8 mouse cellular contexts compared by ENCODE assay signal in the genomic region with DNA sequence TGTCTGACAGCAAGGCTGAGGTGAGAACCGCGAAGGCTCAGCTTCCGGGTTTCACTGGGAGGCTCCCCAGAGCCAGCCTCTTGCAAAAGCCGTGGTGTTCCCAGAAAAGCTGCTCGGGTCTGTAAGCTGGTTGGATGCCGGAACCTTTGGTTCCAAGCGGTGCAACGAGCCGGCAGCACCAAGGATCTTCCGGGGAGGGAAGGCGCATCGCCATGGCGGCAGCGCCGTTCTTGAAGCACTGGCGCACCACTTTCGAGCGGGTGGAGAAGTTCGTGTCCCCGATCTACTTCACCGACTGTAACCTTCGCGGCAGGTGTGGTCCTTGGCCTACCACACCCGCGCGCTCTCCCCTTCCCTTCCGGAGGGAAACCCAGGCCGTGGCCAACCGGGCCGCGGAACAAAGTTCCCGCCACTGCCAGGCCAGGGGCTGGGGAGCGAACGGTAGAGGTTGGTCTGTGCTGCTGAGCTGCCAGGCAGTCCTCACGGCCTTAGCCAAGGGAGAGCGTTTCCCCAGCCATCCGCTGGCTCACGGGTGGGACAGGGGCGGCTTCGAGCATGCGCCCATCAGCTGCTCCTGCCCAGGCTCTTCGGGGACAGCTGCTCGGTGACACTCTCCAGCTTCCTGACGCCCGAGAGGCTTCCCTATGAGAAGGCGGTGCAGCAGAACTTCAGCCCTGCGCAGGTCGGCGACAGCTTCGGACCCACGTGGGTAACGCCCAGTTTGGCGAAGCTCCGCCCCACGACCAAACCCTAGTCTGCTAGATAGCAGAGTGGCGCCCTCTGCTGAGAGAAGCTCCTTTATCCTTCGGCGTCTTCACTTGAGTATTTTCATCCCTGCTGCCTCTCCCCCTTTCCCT. TPM values are rescaled to one million over a fixed set of nuclear protein-coding genes. Genes with fewer than 3 reads are reported as not detected.
DNase-seq lines count a peak whose midpoint lies in the region; ATAC-seq lines count a peak whose summit lies in the region.

Man2c1 (plus strand) TSS at position 114 of the 857 bp plus-strand sequence.

- DNase-seq in B cell, adult 2 months = peak; percentile 96
- peak; percentile 99 for DNase-seq in brain, adult 2 months (ENCODE audit: low read depth, low spot score)
- peak; percentile 96 for DNase-seq in heart, embryonic 10.5 days (ENCODE audit: low spot score)
- peak; percentile 97 for DNase-seq in liver
- peak; percentile 94 to 96 for DNase-seq in spleen, postnatal 4 days (ENCODE audit: low spot score in 2 of 2)

- no peaks in the 10 kb centered on the region for H3K27me3 ChIP-seq in heart, embryonic 10.5 days (ENCODE audit: insufficient read depth, poor library complexity, severe bottlenecking)
- no peaks in the 10 kb centered on the region for H3K27me3 ChIP-seq in kidney, embryonic 15.5 days

- ATAC-seq in erythroblast, adult 5-6 weeks (replicated peaks; ENCODE audit: low FRiP score, poor library complexity, severe bottlenecking) = peak; percentile 91
- peak; percentile 93 for ATAC-seq in kidney, embryonic 15.5 days (replicated peaks; ENCODE audit: low FRiP score)
- ATAC-seq in monocyte, adult 5-6 weeks (replicated peaks; ENCODE audit: insufficient number of reproducible peaks, low FRiP score, low TSS enrichment, poor library complexity, severe bottlenecking) = peak; percentile 94

- WGBS in heart, embryonic 10.5 days = under 1% methylated on average over 58 of the region's 58 CpGs
- WGBS in kidney, embryonic 15.5 days = under 1% methylated on average over 58 of the region's 58 CpGs

- no peaks in the 10 kb centered on the region for H3K9me3 ChIP-seq in heart, embryonic 10.5 days
- H3K9me3 ChIP-seq in kidney, embryonic 15.5 days (replicated peaks) = no peaks in the 10 kb centered on the region

- H3K36me3 ChIP-seq in heart, embryonic 10.5 days = peaks cover 48% of the 10 kb centered on the region
- H3K36me3 ChIP-seq in kidney, embryonic 15.5 days = peaks cover 55% of the 10 kb centered on the region

- peak within 1 kb of the TSS; percentile 95 for H3K27ac ChIP-seq in heart, embryonic 10.5 days
- peak within 1 kb of the TSS; percentile 99 for H3K27ac ChIP-seq in kidney, embryonic 15.5 days

- peak within 1 kb of the TSS; percentile 93 for H3K4me2 ChIP-seq in kidney, embryonic 15.5 days

- H3K4me3 ChIP-seq in heart, embryonic 10.5 days = peak within 1 kb of the TSS; percentile 90
- H3K4me3 ChIP-seq in kidney, embryonic 15.5 days (replicated peaks) = peak within 1 kb of the TSS; percentile 86

- peaks cover 13% of the 10 kb centered on the region for H3K4me1 ChIP-seq in heart, embryonic 10.5 days
- peaks cover 14% of the 10 kb centered on the region for H3K4me1 ChIP-seq in kidney, embryonic 15.5 days

- peak within 1 kb of the TSS; percentile 84 for H3K9ac ChIP-seq in kidney, embryonic 15.5 days

RNA-seq across cellular contexts. Expression of gene Man2c1, which starts in this region (rescaled TPM):
- 12.3 and 15.3 TPM in 2 replicates for total RNA-seq in erythroblast, adult 5-6 weeks (2015; ENCODE audit: low replicate concordance)
- 9.2 and 21.7 TPM in 2 replicates for total RNA-seq in erythroblast, adult 5-6 weeks (2017; ENCODE audit: low replicate concordance)
- polyA plus RNA-seq in heart, embryonic 10.5 days (2016; fragmentation: Nextera tagmentation; extraction: Ambion mirVana) = 73.7 and 78.3 TPM in 2 replicates
- 80.8 and 95.2 TPM in 2 replicates for polyA plus RNA-seq in kidney, embryonic 15.5 days (2015; fragmentation: Nextera tagmentation; extraction: Ambion mirVana)
- 47.9 to 87.1 TPM (median 60.7 TPM) in 3 replicates for total RNA-seq in monocyte, adult 5-6 weeks (2017)

Comparison
In these comparisons a context has a peak if more than half of its experiments do, and no peak if none do; other contexts are left out.
1. Peak in every context shown above with its lines: DNase-seq, ATAC-seq, H3K4me3 ChIP-seq and H3K27ac ChIP-seq.